20 mouse cellular contexts compared by ENCODE assay signal in genomic region chr9:62017329-62017728, GRCm38 (mm10). TPM values are rescaled to one million over a fixed set of nuclear protein-coding genes. Genes with fewer than 3 reads are reported as not detected.
DNase-seq lines count a peak whose midpoint lies in the region; ATAC-seq and TF ChIP-seq lines count a peak whose summit lies in the region.
"Had no signal": no experiment of that assay in that cellular context is flagged by ENCODE, and none has a peak within 500 bp of the region (broad histone marks: within the 10 kb centered on the region; RNA-seq: fewer than 3 reads in every experiment).

No protein-coding gene starts in this region.

- no peak for ATAC-seq in kidney, postnatal 0 days (replicated peaks; ENCODE audit: low FRiP score, low read depth)
- ATAC-seq in intestine, embryonic 16.5 days: 0 out of 2 replicates have a peak, but pooled peaks have one; percentile 18
- peak; percentile 77 for ATAC-seq in stomach, postnatal 0 days (ENCODE audit: low FRiP score, low TSS enrichment)
- ATAC-seq: forebrain, embryonic 14.5 days had no signal

- H3K4me2 ChIP-seq in kidney, postnatal 0 days (ENCODE audit: low read length): no peak overlapping the region
- H3K4me2 ChIP-seq in intestine, embryonic 16.5 days (ENCODE audit: low read depth, low read length): no peak overlapping the region
- H3K4me2 ChIP-seq in stomach, postnatal 0 days (replicated peaks; ENCODE audit: low read depth): peak overlapping the region; percentile 17; the same call in 1 of the 2 replicates
- H3K4me2 ChIP-seq: embryonic facial prominence, embryonic 15.5 days; hindbrain, embryonic 12.5 days had no signal

- TF ChIP-seq EP300 in stomach, postnatal 0 days (optimal IDR thresholded peaks at IDR 0.05): no peak

- no peak for DNase-seq in kidney, postnatal 0 days (ENCODE audit: low spot score)
- DNase-seq in kidney, postnatal 14 days: no peak
- peak; percentile 80 for DNase-seq in stomach, postnatal 0 days (ENCODE audit: low spot score)
- no peak for DNase-seq in spleen, postnatal 4 days (ENCODE audit: low spot score in 2 of 2)
- DNase-seq: adrenal gland, adult 8-10 months; adrenal gland, postnatal 36 days; cerebellum, adult 2 months; cerebellum, postnatal 10 days; embryo, embryonic 11 days; heart, adult 18-20 months; heart, postnatal 10 days; heart, postnatal 4 days had no signal

- 70% methylated on average over 6 of the region's 6 CpGs for WGBS in kidney, postnatal 0 days
- 64% methylated on average over 6 of the region's 6 CpGs for WGBS in intestine, embryonic 16.5 days
- 53% methylated on average over 6 of the region's 6 CpGs for WGBS in stomach, postnatal 0 days

- H3K4me3 ChIP-seq in kidney, postnatal 0 days (replicated peaks; ENCODE audit: low read depth, low read length): no peak overlapping the region
- no peak overlapping the region for H3K4me3 ChIP-seq in cortical plate, adult 2 months (ENCODE audit: insufficient read depth, low read length)
- no peak overlapping the region for H3K4me3 ChIP-seq in intestine, embryonic 16.5 days (ENCODE audit: low read length)
- no peak overlapping the region for H3K4me3 ChIP-seq in stomach, postnatal 0 days (ENCODE audit: low read depth, low read length)
- H3K4me3 ChIP-seq: embryonic facial prominence, embryonic 15.5 days; erythroblast, embryonic 14.5 days; forebrain, embryonic 10.5 days; heart, embryonic 10.5 days; hindbrain, embryonic 12.5 days had no signal

- peaks cover 12% of the 10 kb centered on the region for H3K4me1 ChIP-seq in kidney, postnatal 0 days (replicated peaks; ENCODE audit: insufficient read depth, low read length)
- H3K4me1 ChIP-seq in cortical plate, adult 2 months (ENCODE audit: control insufficient read depth, insufficient read depth, low read length): no peaks in the 10 kb centered on the region
- peaks cover 13% of the 10 kb centered on the region for H3K4me1 ChIP-seq in intestine, embryonic 16.5 days (ENCODE audit: control insufficient read depth, insufficient read depth, low read length)
- peaks cover 3% of the 10 kb centered on the region; the same call in 1 of the 2 replicates for H3K4me1 ChIP-seq in stomach, postnatal 0 days (replicated peaks; ENCODE audit: control insufficient read depth, insufficient read depth)
- H3K4me1 ChIP-seq: embryonic facial prominence, embryonic 15.5 days; hindbrain, embryonic 12.5 days had no signal

- peak overlapping the region; percentile 62 for H3K27ac ChIP-seq in kidney, postnatal 0 days
- peak overlapping the region; percentile 60 for H3K27ac ChIP-seq in cortical plate, adult 2 months (ENCODE audit: insufficient read depth, low read length)
- no peak overlapping the region for H3K27ac ChIP-seq in intestine, embryonic 16.5 days (ENCODE audit: low read length)
- peak overlapping the region; percentile 88 for H3K27ac ChIP-seq in stomach, postnatal 0 days (replicated peaks)
- H3K27ac ChIP-seq: embryonic facial prominence, embryonic 15.5 days; forebrain, embryonic 10.5 days; heart, embryonic 10.5 days; hindbrain, embryonic 12.5 days had no signal

- H3K9me3 ChIP-seq in kidney, postnatal 0 days (replicated peaks; ENCODE audit: low read length): no peaks in the 10 kb centered on the region
- no peaks in the 10 kb centered on the region for H3K9me3 ChIP-seq in intestine, embryonic 16.5 days (ENCODE audit: control insufficient read depth, low read length)
- no peaks in the 10 kb centered on the region for H3K9me3 ChIP-seq in stomach, postnatal 0 days (ENCODE audit: control insufficient read depth, low read length)
- H3K9me3 ChIP-seq: embryonic facial prominence, embryonic 15.5 days; forebrain, embryonic 10.5 days; heart, embryonic 10.5 days; hindbrain, embryonic 12.5 days had no signal

- no peak overlapping the region for H3K9ac ChIP-seq in kidney, postnatal 0 days (ENCODE audit: low read depth, low read length)
- H3K9ac ChIP-seq in intestine, embryonic 16.5 days (ENCODE audit: low read depth, low read length): no peak overlapping the region
- H3K9ac ChIP-seq in stomach, postnatal 0 days (ENCODE audit: low read length): no peak overlapping the region
- H3K9ac ChIP-seq: embryonic facial prominence, embryonic 15.5 days; hindbrain, embryonic 12.5 days had no signal

- no peak for TF ChIP-seq CTCF in kidney, postnatal 0 days (IDR thresholded peaks at IDR 0.05; ENCODE audit: low read depth)
- no peak for TF ChIP-seq CTCF in cortical plate, adult 2 months (IDR thresholded peaks at IDR 0.05; ENCODE audit: extremely low read depth, insufficient read depth, low read length)
- no peak for TF ChIP-seq CTCF in stomach, postnatal 0 days (IDR thresholded peaks at IDR 0.05; ENCODE audit: low read depth)

- H3K36me3 ChIP-seq in kidney, postnatal 0 days (ENCODE audit: insufficient read depth, low read length): no peaks in the 10 kb centered on the region
- H3K36me3 ChIP-seq in intestine, embryonic 16.5 days (ENCODE audit: control insufficient read depth, insufficient read depth, low read length): no peaks in the 10 kb centered on the region
- H3K36me3 ChIP-seq in stomach, postnatal 0 days (ENCODE audit: control insufficient read depth, insufficient read depth, low read length): no peaks in the 10 kb centered on the region
- H3K36me3 ChIP-seq: embryonic facial prominence, embryonic 15.5 days; forebrain, embryonic 10.5 days; heart, embryonic 10.5 days; hindbrain, embryonic 12.5 days had no signal

- no peaks in the 10 kb centered on the region for H3K27me3 ChIP-seq in kidney, postnatal 0 days (ENCODE audit: insufficient read depth, low read length)
- H3K27me3 ChIP-seq in intestine, embryonic 16.5 days (replicated peaks; ENCODE audit: control insufficient read depth, insufficient read depth, low read length): no peaks in the 10 kb centered on the region
- H3K27me3 ChIP-seq in stomach, postnatal 0 days (ENCODE audit: control insufficient read depth, insufficient read depth, low read length): no peaks in the 10 kb centered on the region
- H3K27me3 ChIP-seq: embryonic facial prominence, embryonic 15.5 days; hindbrain, embryonic 12.5 days had no signal

- TF ChIP-seq POLR2A in cortical plate, adult 2 months (IDR thresholded peaks at IDR 0.05; ENCODE audit: extremely low read depth, insufficient read depth, low read length): no peak

RNA-seq across cellular contexts. Expression of gene Paqr5, which starts 9.3 kb away (rescaled TPM):
- polyA plus RNA-seq in kidney, postnatal 0 days (2015; fragmentation: Nextera tagmentation; extraction: Ambion mirVana): 107 and 109 TPM in 2 replicates
- 5.5 and 8.5 TPM in 2 replicates for polyA plus RNA-seq in cortical plate, adult 2 months (2012; rRNA removed)
- polyA plus RNA-seq in intestine, embryonic 16.5 days (2015; fragmentation: Nextera tagmentation; extraction: Ambion mirVana): 8.7 and 11.3 TPM in 2 replicates
- polyA plus RNA-seq in stomach, postnatal 0 days (2015; fragmentation: Nextera tagmentation; extraction: Ambion mirVana): 92.5 and 97.2 TPM in 2 replicates
- polyA plus RNA-seq: erythroblast, embryonic 14.5 days had no signal
